Mouse (Mus musculus) kidney, adult 11 months (tissue): ENCODE results near the gene Tjp2.
A peak's percentile ranks its signal among the peaks of the same experiment; 100 is the strongest.
"Not testable (repeated sequence)": the region's sequence is repeated elsewhere in the genome, so short reads cannot be mapped to it uniquely, and the experiment has no call there.

Experiments
- DNase-seq: peaks from one replicate; pipeline ENCODE4 v3.0.0; 2022

The Tjp2 gene

DNA sequence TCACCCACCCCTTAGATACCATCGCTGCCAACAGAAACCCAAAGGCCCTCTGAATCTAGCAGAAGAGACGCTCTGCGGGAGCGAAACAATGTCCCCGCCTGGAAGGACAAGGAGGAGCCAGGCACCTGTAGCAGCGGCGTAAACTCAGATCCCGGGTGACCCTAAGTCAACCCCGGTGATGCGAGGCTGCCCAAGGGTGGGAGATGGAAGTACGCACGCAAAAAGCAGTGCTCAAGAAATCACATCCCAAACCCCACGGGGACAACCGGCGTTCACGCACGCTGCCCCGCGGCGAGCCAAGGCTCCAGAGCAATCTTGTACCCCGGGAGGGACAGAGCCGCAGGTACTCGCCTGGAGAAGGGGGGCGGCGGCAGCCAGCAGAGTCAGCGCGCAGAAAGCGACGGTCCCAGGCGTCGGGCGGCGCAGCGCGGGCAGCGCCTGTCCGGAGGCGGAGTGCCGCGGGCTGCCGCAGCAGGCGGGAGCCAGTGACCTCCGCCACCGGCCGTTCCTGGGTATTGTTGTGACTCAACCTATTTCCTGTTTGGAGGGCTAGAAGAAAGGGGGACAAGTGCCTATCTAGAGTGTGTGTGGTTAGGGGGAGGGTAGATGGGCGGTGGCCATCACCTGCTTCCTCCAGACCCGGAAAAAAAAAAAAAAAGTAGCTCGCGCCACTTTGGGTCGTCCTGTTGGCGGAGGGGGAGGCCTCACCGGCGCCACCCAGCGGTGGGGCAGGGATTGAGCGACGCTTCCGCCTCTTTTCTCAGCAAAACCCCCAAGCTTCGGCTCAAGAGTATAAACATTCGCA lies at the start of gene Tjp2:
TSS of gene Tjp2 (minus strand) at position 531 of the 805 bp plus-strand sequence.
- peak; percentile 78 for DNase-seq

DNA sequence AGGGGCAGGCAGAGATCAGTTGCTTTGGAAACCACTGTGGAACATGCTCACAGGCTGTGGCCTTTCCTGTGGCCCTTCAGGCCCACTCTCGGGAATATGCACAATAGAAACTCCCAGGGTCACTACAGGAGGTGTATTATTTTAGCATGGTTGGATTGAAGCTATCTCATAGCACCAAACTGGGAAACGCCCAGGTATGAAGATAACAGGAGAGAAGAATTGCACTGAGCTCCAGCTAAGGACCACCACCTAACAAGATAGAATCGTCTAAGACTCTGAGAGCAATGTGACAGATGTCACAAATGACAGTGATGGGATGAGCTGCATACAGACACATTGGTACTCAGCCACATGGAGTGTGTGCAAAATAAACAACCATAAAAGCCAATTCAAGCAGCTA lies 49.5 kb upstream of the Tjp2 start:
- DNase-seq = no peak

DNA sequence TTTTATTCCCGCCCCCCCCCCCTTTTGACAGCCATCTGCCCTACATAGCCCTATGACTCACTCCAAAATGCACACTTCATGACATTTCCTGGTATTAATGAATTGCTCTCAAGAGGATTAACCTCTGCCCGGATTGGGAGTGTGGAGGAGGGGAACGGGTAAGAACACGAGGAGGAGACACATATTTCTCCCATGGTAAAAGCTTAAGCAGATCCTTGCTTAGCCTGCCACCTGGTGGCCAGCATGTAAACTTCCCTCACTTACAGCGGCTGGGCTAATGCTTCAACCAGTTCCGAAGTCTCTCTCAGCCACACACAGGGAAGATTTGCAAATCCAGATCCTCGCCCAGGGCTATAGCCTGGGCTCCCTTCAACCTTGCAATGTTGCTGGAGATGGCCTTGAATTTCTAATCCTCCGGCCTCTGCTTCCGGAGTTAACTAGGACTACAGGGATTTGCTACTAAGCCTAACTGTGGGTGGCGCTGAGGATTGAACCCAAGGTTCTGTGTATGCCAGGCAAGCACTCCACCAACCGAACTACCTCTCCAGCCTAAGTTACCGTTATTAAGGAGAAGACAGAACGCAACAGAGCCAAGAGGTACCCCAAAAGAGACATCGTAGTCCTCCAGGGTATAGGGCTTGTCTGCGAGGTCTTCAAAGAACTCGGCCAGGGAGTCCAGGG lies 47.1 kb upstream of the Tjp2 start:
- DNase-seq = peak; percentile 88

DNA sequence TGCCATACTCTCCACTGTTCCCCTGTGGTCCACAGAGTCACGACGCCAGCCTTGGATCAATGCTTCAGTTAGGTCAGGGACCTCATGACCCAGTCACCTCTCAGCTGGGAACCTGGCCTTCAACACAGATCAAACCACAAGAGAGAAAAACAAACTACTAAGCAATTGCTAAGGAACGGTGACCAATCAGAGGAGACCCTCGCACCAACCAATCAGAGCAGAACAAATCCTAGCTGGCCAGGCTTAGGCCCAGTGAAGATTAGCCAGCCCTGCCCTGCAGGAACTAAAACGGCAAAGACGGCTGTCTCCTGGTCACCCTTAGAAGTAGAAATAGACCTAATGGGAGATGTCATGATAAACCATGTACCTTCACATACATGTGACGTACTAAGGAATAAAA lies 46.5 kb upstream of the Tjp2 start:
- DNase-seq = peak; percentile 82

DNA sequence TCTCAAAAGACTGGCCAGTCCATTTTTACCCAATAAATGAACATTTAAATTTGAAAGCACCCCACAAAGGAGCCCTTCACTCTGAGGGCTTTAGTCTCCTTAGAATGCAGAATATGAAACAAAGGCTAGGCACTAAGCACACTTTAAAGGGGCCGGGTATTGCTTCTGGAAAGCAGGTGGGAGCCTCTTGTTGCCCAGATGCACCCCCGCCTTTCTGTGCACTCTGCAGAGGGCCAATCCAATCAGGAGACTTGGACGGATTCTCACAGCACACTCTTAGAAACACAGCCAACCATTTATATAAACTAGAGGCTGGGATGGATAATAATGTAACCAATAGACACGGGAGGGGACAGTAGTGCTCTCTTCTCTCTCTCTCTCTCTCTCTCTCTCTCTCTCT lies 43.7 kb upstream of the Tjp2 start:
- no peak for DNase-seq

DNA sequence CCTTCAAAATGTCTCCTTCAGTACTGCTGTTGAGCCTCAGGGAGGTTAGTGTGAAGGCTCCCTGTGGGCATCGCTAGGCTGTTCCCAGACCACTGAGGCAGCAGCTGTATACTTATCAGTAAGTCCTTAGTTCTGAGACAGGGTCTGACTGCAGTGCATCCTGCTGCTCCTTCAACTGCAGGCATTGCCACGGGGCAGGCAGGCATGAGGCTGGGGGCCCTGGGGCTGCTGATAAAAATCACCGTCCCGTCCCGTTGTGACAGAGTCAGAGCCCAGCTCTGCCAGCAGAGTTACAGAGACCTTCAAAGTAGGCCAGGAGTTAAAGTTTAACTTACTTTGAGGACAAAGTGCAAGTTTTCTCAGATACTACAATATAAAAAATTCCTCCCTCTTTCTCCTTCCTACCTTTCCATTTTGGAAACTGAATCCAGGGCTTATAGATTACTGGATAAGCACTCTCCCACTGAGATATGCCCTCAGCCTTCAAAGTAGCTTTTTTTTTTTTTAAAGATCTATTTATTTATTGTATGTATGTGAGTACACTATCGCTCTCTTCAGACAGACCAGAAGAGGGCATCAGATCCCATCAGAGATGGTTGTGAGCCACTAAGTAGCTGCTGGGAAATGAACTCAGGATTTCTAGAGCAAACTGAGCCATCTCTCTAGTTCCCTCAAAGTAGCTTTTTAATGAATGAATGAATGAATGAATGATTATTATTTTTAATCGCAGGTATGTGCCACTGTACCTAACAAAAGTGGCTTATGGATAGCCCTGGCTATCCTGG lies 41.4 kb upstream of the Tjp2 start:
- peak; percentile 76 for DNase-seq

DNA sequence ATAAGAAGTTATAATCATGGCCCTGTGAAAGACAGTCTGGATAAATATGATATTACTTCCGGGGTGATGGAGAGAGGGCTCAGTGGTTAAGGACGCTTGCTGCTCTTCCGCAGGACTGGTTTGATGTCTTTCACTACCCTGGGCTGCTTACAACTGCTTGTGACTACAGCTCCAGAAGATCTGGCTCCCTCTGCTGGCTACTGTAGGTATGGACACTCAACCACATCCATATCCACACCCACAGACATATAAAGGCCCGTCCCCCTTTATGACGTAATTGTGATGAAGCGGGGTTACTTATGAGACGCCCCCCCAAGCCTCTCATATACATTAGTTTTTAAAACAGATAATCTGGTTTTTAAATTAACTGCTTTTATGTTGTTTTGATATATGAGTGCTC lies 40.2 kb upstream of the Tjp2 start:
- DNase-seq = peak; percentile 80

DNA sequence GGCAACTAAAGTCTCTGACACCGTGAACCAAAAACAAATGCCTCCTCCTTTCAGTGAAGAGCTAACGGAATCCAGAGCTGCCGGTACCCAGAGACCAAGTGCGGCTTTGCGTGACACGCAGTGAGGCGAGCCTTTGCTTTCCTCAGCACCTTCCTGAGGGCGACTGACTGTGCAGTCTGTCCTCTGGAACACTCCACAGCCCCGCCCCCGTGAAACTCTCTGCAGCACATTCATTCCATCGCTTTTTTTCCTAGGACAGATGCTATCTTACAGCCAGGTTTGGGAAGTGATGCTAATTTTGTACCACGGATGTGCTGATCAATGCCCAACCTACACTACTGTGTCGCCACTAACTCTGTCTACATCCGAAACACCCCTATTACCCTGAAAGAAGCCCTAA lies 37.9 kb upstream of the Tjp2 start:
- DNase-seq = peak; percentile 63

DNA sequence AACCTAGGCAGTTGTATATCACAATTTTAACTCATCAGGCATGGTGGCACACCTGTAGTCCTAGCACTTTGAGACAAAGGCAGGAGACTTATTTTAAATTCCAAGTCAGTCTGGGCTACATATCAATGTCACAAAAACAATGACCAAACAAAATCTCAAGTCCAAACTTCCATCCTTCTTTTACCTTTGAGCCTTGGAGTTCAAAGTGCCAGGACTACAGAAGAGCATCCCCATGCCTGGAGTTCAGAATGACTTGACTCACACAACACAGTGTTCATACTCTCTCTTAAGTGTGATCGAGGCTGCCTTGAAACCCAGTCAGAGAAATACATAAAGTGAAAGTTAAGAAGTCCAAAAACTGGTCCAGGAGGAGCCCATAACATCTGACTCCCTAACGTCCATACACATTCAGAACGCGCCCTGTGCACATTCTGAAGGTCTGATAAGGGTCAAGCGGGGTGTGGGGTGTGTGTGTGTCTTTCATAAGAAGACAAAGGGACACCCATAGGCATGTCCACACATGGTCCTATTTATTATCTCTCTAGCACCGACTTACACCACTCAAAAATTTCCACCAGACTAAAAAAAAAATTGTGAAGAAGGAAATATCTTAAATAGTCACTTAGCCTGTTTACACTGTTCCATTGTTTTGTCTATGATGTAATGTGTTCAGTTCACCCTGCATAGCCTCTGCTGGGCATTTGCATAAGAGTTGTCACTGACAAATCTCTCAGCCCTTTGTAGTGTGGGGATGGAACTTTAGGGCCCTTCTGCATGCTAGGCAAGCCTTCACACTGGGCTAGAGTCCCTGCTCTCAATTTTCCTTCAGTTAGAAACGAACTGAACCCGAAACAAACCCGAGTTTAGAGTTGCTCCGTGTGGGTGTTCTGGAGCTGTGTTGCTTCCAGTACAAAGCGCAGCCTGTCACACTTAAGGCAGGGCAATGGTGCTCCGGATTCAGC lies 34.8 kb upstream of the Tjp2 start:
- peak; percentile 46 for DNase-seq

DNA sequence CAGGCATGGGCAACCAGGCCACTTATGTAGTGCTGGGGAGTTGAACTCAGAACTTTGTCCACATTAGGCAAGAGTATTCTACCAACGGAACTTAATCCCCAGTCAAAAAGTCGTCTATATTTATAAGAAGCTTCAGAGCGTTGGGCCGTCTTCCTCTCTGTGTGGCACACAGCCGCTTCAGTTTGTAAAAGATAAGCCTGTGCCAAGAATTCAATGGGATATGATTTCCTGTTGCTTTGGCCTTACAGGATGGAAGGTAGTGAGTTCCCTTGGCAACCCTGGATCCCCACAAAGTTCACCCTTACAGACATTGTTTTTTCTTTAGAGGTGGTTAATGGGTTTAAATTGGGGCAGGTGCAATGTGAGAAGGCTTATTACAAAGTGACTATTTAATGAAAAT lies 33.5 kb upstream of the Tjp2 start:
- DNase-seq = no peak

DNA sequence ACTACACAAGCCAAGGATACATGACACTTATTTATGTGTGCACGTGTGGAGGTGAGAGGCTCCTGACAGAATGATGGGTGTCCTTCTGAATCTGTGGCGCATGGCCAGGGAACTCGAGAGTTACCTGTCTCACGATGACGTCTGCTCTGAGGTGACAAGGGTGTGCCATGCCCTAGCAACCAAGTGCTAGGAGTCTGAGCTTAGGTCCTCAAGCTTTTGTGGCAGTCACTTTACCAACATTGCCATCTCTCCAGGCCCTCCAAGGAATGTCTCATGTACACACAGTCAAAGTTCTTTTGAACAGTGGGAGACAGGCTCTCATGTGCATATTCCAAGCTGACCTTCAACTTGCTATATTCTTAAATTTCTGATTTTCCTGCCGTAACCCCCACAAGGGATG lies 33.1 kb upstream of the Tjp2 start:
- DNase-seq = no peak

DNA sequence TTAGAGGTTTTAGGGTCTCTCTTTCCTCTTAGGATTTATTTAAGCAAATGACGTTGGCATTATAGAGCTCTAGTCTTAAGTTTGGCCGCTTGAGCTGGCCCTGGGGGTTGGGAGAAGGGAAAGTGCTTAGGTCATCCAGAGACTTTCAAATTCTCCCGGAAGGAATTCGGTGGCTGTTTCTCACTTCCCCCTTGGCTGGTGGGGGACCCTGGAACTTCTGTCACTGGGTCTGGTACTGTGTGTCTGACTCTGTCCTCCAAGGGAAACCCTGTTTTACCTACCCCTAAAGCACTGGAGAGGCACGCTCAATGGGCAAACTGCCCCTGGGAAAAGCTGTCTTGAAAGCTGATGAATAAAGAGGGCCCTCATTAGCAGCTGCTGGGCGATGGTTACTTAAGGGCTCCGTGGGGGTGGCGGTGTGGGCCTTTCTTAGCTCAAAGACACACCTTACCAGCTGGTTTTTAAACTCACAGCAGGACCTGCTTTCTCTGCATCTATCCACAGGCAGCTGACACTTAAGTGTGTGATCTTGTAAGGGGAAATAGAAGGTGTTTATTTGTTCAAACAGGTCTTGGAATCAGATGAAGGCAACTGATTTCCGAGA lies 28.9 kb upstream of the Tjp2 start:
- no peak for DNase-seq

DNA sequence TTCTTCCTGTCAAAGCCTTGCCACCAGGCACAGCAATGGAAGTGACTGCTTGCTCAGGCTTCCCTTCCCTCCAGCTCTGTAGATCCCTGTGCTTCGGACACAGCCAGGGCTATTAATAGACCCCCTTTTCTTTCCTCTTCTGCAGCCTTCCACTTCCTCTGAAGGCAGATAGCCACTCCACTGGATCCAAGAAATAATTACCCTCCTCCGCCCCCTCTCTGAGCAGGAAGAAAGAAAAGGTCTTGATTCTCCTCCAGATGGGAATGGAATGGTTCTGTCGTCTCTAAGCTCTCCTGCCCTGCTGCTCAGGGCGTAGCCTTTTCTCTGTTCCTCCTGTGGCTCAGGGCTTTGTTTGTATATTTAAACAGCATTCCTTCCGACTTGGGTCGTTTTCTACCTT lies 27.0 kb upstream of the Tjp2 start:
- no peak for DNase-seq

DNA sequence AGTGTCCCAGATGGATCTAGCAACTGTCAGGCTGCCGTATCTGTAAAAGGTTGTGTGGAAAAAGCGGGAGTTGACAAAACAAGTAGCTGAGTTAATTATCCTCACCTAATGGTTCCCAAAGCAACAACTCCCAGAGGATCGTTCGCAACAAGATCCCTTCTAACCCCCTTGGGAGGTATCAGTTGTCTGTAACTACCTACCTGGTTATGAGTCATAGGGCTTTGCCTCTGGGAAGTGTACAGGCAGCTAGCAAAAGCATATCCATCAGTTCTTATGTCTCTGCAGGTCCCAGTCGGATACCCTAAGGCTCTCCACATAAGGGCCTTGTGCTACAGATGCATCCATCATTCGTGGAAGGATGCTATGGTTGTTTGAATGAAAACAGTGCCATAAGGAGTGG lies 18.5 kb upstream of the Tjp2 start:
- DNase-seq = no peak

DNA sequence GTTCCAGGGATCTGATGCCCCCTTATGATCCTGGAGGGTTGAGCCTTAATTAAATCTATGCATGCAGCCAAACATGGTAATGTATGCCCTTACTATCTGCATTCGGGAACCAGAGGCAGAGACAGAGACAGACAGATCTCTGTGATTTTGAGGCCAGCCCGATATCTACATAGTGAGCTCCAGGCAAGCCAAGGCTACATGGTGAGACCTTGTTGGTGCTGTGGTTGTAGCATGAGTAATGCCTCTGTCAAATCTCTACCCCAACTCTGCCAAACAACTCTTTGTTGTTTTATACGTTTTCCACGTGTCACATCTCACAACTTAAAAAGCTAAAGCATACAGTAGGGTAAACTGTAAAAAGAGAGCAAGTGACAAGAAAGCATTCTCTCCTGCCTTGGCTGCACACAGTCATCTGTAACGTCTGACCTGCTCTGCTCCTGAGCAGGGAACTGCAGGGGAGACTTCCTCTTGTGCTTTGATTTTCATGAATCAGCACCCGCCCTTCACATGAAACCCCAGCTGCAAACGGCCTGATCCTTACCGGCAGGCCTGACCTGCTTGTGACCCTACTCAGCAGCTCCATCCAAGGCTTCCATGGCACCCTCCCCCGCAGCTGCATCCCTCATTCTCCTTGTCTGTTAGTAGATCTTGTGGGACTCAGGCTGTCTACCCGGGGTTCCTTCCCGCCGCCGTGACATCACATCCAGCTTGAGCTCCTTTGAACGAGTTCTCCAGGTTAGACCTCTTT lies 17.1 kb upstream of the Tjp2 start:
- no peak for DNase-seq

DNA sequence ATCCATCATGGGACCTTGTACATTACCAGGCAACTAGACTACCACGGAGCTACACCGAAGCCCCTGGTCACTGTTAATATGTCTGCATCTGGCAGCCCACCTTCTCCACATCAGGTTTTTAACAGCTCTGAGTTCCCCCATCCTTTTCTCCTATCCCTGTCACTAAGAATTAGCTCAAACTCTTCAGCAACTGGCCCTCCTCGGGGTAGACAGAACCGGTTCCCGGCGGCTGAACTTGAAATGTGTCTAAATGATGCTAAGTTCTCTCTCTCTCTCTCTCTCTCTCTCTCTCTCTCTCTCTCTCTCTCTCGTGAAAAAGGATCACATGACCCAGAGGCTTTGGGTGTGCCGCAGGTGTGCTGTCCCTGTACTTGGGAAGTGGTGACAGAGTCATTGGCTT lies 16.4 kb upstream of the Tjp2 start:
- DNase-seq = no peak

DNA sequence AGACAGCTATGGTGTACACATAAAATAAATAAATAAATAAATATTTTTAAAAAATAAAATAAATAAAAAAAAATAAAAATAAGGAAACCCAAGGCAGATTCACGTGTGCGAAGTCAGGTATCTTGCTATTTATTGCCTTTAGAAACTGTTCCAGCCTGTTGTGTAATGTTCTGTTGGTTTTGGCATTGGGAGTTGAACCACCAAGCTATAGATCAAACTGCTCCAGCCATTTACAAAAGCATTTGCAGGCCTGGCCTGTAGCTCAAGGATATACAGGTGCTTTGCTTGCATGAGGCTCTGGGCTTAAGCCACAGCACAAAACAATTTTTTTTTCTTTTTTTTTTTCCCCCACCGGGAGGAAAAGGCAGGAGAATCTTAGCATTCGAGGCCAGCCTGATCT lies 13.2 kb upstream of the Tjp2 start:
- no peak for DNase-seq

DNA sequence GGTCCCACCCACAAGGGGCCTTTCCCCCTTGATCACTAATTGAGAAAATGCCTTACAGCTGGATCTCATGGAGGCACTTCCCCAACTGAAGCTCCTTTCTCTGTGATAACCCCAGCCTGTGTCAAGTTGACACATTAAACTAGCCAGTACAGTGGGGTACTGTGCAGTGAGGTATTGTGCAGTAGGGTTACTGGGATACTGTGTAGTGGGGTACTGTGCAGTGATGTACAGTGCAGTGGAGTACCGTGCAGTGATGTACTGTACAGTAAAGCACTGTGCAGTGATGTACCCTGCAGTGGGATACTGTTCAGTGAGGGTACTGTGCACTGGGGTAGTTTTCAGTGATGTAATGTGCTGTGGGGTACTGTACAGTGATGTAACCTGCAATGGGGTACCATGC lies 7.5 kb upstream of the Tjp2 start:
- not testable (repeated sequence) for DNase-seq

DNA sequence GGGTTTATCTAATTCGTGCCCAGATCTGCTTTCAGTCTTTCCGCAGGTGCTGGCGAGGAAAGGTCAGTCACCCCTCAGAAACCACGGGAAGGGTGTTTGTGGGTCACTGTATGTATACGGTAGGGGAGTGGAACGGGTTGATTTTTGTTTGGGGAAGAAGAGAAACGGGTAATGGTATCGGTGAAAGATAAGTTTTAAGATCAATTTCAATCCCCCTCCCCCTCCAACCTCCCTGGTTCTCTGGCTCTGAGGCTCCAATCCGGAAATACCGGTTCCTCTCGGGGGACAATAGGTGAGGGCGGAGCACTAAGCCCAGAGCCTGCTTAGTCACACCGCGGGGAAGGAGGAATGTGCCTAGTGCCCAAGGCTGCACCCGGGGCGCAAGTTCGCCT lies 471 bp upstream of the Tjp2 start:
- peak; percentile 79 for DNase-seq

DNA sequence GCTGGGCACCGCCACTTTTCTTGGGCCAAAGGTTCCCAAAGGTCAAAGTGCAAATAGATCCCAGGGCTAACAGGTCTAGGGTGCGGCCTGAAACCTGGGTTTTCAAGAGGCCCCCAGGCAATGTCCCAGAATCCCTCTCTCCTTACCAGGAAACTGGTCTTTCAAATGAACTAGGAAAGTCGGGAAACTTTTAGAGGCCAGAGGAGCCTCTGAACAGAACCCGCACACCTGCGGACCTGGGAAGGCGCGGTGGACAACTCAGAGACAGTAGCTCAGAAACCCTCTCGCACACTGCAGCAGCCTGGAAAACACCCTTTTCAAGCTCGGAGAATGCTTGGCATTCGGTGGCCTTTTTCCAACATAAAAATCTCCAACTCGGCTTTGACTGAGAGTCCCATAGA lies 979 bp downstream of the Tjp2 start:
- DNase-seq = peak; percentile 71

DNA sequence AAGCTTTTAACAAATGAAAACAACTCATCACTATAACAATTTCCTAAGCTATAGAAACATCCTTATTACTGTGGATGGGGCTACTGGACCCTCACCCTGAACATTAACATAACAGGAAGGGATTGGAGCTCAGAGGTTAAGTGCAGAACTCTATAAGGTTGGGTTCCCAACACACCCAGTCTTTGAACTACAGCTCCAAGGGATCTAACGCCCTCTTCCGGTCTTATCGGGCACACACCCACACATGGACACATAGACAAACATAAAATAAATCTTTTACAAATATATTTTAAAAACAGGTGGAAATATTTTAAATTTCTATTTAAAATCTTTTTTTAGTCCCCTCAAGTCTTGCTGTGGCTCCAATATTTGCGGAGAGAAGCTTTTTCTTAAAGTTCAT lies 3.4 kb downstream of the Tjp2 start:
- DNase-seq = no peak
